Mouse (Mus musculus): Measurements from ENCODE around the gene Pacsin3. TPM values are rescaled to one million over a fixed set of nuclear protein-coding genes. Genes with fewer than 3 reads are reported as not detected.
A peak's percentile ranks its signal among the peaks of the same experiment; 100 is the strongest.

Gene Pacsin3
- polyA plus RNA-seq (2015; fragmentation: Nextera tagmentation; extraction: Ambion mirVana), result 18.2 and 19.9 TPM in 2 replicates

GRCm38 (mm10) chr2:91255661-91256150 lies at the start of gene Pacsin3:
TSS of gene Pacsin3 (plus strand) at chr2:91255954.
- H3K4me2 ChIP-seq (ENCODE audit: low read depth, low read length), result peak within 1 kb of the TSS; percentile 43
- no peaks in the 10 kb centered on the region for H3K36me3 ChIP-seq (ENCODE audit: control insufficient read depth, insufficient read depth)
- 1% methylated on average over 27 of the region's 27 CpGs for WGBS (ENCODE audit: insufficient replicate concordance)
- H3K9ac ChIP-seq (ENCODE audit: low read depth, low read length), result peak within 1 kb of the TSS; percentile 6
- peaks cover 75% of the 10 kb centered on the region for H3K27me3 ChIP-seq (ENCODE audit: control insufficient read depth, insufficient read depth, low read depth, low read length)
- H3K4me1 ChIP-seq (ENCODE audit: control insufficient read depth, low read depth, low read length), result peaks cover 5% of the 10 kb centered on the region
- H3K4me3 ChIP-seq (ENCODE audit: low read depth, low read length), result peak within 1 kb of the TSS; percentile 52
- no peak for ATAC-seq (ENCODE audit: low read depth)
- no peaks in the 10 kb centered on the region for H3K9me3 ChIP-seq (replicated peaks; ENCODE audit: control insufficient read depth, low read length)
- 0 out of 2 replicates have a peak within 1 kb of the TSS, but pooled peaks have one; percentile 1 for H3K27ac ChIP-seq (ENCODE audit: low read length)

- H3K4me1 ChIP-seq (ENCODE audit: control insufficient read depth, low read depth, low read length), result peaks cover 11% of the 10 kb centered on the region
- WGBS (ENCODE audit: insufficient replicate concordance), result 59% methylated on average over 9 of the region's 9 CpGs
- H3K36me3 ChIP-seq (ENCODE audit: control insufficient read depth, insufficient read depth), result peaks cover 11% of the 10 kb centered on the region
- H3K27ac ChIP-seq (ENCODE audit: low read length), result peak overlapping the region; percentile 29
- no peak overlapping the region for H3K9ac ChIP-seq (ENCODE audit: low read depth, low read length)
- H3K27me3 ChIP-seq (ENCODE audit: control insufficient read depth, insufficient read depth, low read depth, low read length), result no peaks in the 10 kb centered on the region
- ATAC-seq (ENCODE audit: low read depth), result no peak
- no peaks in the 10 kb centered on the region for H3K9me3 ChIP-seq (replicated peaks; ENCODE audit: control insufficient read depth, low read length)
- H3K4me3 ChIP-seq (ENCODE audit: low read depth, low read length), result no peak overlapping the region
- no peak overlapping the region for H3K4me2 ChIP-seq (ENCODE audit: low read depth, low read length)
Measured at GRCm38 (mm10) chr2:91206254-91206775, 49.4 kb upstream of the Pacsin3 start.

GRCm38 (mm10) chr2:91213311-91213710 lies 42.4 kb upstream of the Pacsin3 start:
- Histone ChIP-seq H3K27ac (ENCODE audit: low read length) (no peak overlapping the region), H3K27me3 (ENCODE audit: control insufficient read depth, insufficient read depth, low read depth, low read length) (no peaks in the 10 kb centered on the region), H3K36me3 (ENCODE audit: control insufficient read depth, insufficient read depth) (peaks cover 5% of the 10 kb centered on the region), H3K9ac (ENCODE audit: low read depth, low read length) (no peak overlapping the region), H3K4me2 (ENCODE audit: low read depth, low read length) (no peak overlapping the region), H3K9me3 (replicated peaks; ENCODE audit: control insufficient read depth, low read length) (no peaks in the 10 kb centered on the region), H3K4me3 (ENCODE audit: low read depth, low read length) (no peak overlapping the region), H3K4me1 (ENCODE audit: control insufficient read depth, low read depth, low read length) (no peaks in the 10 kb centered on the region)
- no peak for ATAC-seq (ENCODE audit: low read depth)

GRCm38 (mm10) chr2:91217032-91217431 lies 38.7 kb upstream of the Pacsin3 start:
- Histone ChIP-seq H3K9ac (ENCODE audit: low read depth, low read length) (no peak overlapping the region), H3K4me2 (ENCODE audit: low read depth, low read length) (no peak overlapping the region), H3K4me3 (ENCODE audit: low read depth, low read length) (no peak overlapping the region), H3K36me3 (ENCODE audit: control insufficient read depth, insufficient read depth) (peaks cover 3% of the 10 kb centered on the region; the same call in 1 of the 2 replicates), H3K4me1 (ENCODE audit: control insufficient read depth, low read depth, low read length) (no peaks in the 10 kb centered on the region), H3K27ac (ENCODE audit: low read length) (no peak overlapping the region), H3K27me3 (ENCODE audit: control insufficient read depth, insufficient read depth, low read depth, low read length) (no peaks in the 10 kb centered on the region), H3K9me3 (replicated peaks; ENCODE audit: control insufficient read depth, low read length) (no peaks in the 10 kb centered on the region)
- peak; percentile 35; the same call in 1 of the 2 replicates for ATAC-seq (ENCODE audit: low read depth)
- 62% methylated on average over 4 of the region's 4 CpGs for WGBS (ENCODE audit: insufficient replicate concordance)

- no peak for ATAC-seq (ENCODE audit: low read depth)
- Histone ChIP-seq H3K36me3 (ENCODE audit: control insufficient read depth, insufficient read depth) (no peaks in the 10 kb centered on the region), H3K27me3 (ENCODE audit: control insufficient read depth, insufficient read depth, low read depth, low read length) (no peaks in the 10 kb centered on the region), H3K4me2 (ENCODE audit: low read depth, low read length) (no peak overlapping the region), H3K9me3 (replicated peaks; ENCODE audit: control insufficient read depth, low read length) (no peaks in the 10 kb centered on the region), H3K4me3 (ENCODE audit: low read depth, low read length) (no peak overlapping the region), H3K27ac (ENCODE audit: low read length) (no peak overlapping the region), H3K9ac (ENCODE audit: low read depth, low read length) (no peak overlapping the region), H3K4me1 (ENCODE audit: control insufficient read depth, low read depth, low read length) (no peaks in the 10 kb centered on the region)
- 89% methylated on average over 3 of the region's 3 CpGs for WGBS (ENCODE audit: insufficient replicate concordance)
Measured at GRCm38 (mm10) chr2:91220501-91220900, 35.3 kb upstream of the Pacsin3 start.

GRCm38 (mm10) chr2:91223614-91224013 lies 32.1 kb upstream of the Pacsin3 start:
- Histone ChIP-seq H3K36me3 (ENCODE audit: control insufficient read depth, insufficient read depth) (no peaks in the 10 kb centered on the region), H3K27me3 (ENCODE audit: control insufficient read depth, insufficient read depth, low read depth, low read length) (no peaks in the 10 kb centered on the region), H3K9ac (ENCODE audit: low read depth, low read length) (no peak overlapping the region), H3K4me3 (ENCODE audit: low read depth, low read length) (no peak overlapping the region), H3K4me2 (ENCODE audit: low read depth, low read length) (no peak overlapping the region), H3K4me1 (ENCODE audit: control insufficient read depth, low read depth, low read length) (no peaks in the 10 kb centered on the region), H3K27ac (ENCODE audit: low read length) (no peak overlapping the region), H3K9me3 (replicated peaks; ENCODE audit: control insufficient read depth, low read length) (no peaks in the 10 kb centered on the region)
- ATAC-seq (ENCODE audit: low read depth), result no peak
- 74% methylated on average over 2 of the region's 2 CpGs for WGBS (ENCODE audit: insufficient replicate concordance)

- no peak for ATAC-seq (ENCODE audit: low read depth)
- WGBS (ENCODE audit: insufficient replicate concordance), result 65% methylated on average over 2 of the region's 2 CpGs
- Histone ChIP-seq H3K4me1 (ENCODE audit: control insufficient read depth, low read depth, low read length) (no peaks in the 10 kb centered on the region), H3K27me3 (ENCODE audit: control insufficient read depth, insufficient read depth, low read depth, low read length) (no peaks in the 10 kb centered on the region), H3K4me3 (ENCODE audit: low read depth, low read length) (no peak overlapping the region), H3K36me3 (ENCODE audit: control insufficient read depth, insufficient read depth) (no peaks in the 10 kb centered on the region; the same call in 1 of the 2 replicates), H3K27ac (ENCODE audit: low read length) (no peak overlapping the region), H3K9ac (ENCODE audit: low read depth, low read length) (no peak overlapping the region), H3K4me2 (ENCODE audit: low read depth, low read length) (no peak overlapping the region), H3K9me3 (replicated peaks; ENCODE audit: control insufficient read depth, low read length) (no peaks in the 10 kb centered on the region)
Measured at GRCm38 (mm10) chr2:91229735-91230134, 26.0 kb upstream of the Pacsin3 start.

- under 1% methylated on average over 48 of the region's 48 CpGs for WGBS (ENCODE audit: insufficient replicate concordance)
Measured at GRCm38 (mm10) chr2:91236601-91237510, 18.9 kb upstream of the Pacsin3 start, which contains the start of gene Ddb2. TSS of gene Ddb2 (minus strand) at chr2:91236982.

More at GRCm38 (mm10) chr2:91236601-91237510, 18.9 kb upstream of the Pacsin3 start, which contains the start of gene Ddb2:
- H3K4me3 ChIP-seq (ENCODE audit: low read depth, low read length), result peak within 1 kb of the TSS; percentile 72
- H3K9ac ChIP-seq (ENCODE audit: low read depth, low read length), result peak within 1 kb of the TSS; percentile 77
- no peaks in the 10 kb centered on the region; the same call in 1 of the 2 replicates for H3K36me3 ChIP-seq (ENCODE audit: control insufficient read depth, insufficient read depth)
- H3K27ac ChIP-seq (ENCODE audit: low read length), result peak within 1 kb of the TSS; percentile 95
- H3K27me3 ChIP-seq (ENCODE audit: control insufficient read depth, insufficient read depth, low read depth, low read length), result no peaks in the 10 kb centered on the region
- peaks cover 10% of the 10 kb centered on the region for H3K4me1 ChIP-seq (ENCODE audit: control insufficient read depth, low read depth, low read length)
- no peaks in the 10 kb centered on the region for H3K9me3 ChIP-seq (replicated peaks; ENCODE audit: control insufficient read depth, low read length)
- H3K4me2 ChIP-seq (ENCODE audit: low read depth, low read length), result peak within 1 kb of the TSS; percentile 99
- ATAC-seq (ENCODE audit: low read depth), result peak; percentile 99
